Mouse (Mus musculus): ENCODE measurements around the gene Adprhl1.

GRCm38 (mm10) chr8:13217093-13217492, 36.9 kb downstream of the Adprhl1 start:
- no peak for TF ChIP-seq POLR2A (IDR thresholded peaks at IDR 0.05; ENCODE audit: control insufficient read depth, low read depth, low read length)
- no peak for TF ChIP-seq CTCF (IDR thresholded peaks at IDR 0.05; ENCODE audit: control insufficient read depth, insufficient read depth, insufficient replicate concordance, low read depth, low read length)
